Mouse (Mus musculus): ENCODE measurements around the gene Ppm1h. TPM values are rescaled to one million over a fixed set of nuclear protein-coding genes. Genes with fewer than 3 reads are reported as not detected.
A peak's percentile ranks its signal among the peaks of the same experiment; 100 is the strongest.

Ppm1h gene
- polyA plus RNA-seq, 1 experiment from 2014 or later = 5.9 TPM

- H3K4me1 ChIP-seq (ENCODE audit: control insufficient read depth, insufficient read depth, low read length) = peaks cover 12% of the 10 kb centered on the region
- no peak overlapping the region for H3K9ac ChIP-seq (ENCODE audit: low read length)
- H3K4me2 ChIP-seq = no peak overlapping the region
- no peaks in the 10 kb centered on the region for H3K27me3 ChIP-seq (ENCODE audit: control insufficient read depth, insufficient read depth, low read length)
- no peaks in the 10 kb centered on the region for H3K9me3 ChIP-seq (ENCODE audit: control insufficient read depth, low read length)
- H3K4me3 ChIP-seq (ENCODE audit: low read depth, low read length) = no peak overlapping the region
- H3K27ac ChIP-seq (ENCODE audit: low read depth, low read length) = no peak overlapping the region
- no peak for ATAC-seq (ENCODE audit: low FRiP score)
- no peak for DNase-seq (ENCODE audit: low spot score, missing footprints)
- H3K36me3 ChIP-seq (ENCODE audit: control insufficient read depth, insufficient read depth, low read length) = no peaks in the 10 kb centered on the region
- WGBS = 89% methylated on average over 7 of the region's 7 CpGs
Measured at GRCm38 (mm10) chr10:122966421-122966820, 287.9 kb downstream of the Ppm1h start.

- H3K36me3 ChIP-seq (ENCODE audit: control insufficient read depth, insufficient read depth, low read length) = no peaks in the 10 kb centered on the region
- H3K27me3 ChIP-seq (ENCODE audit: control insufficient read depth, insufficient read depth, low read length) = no peaks in the 10 kb centered on the region
- DNase-seq (ENCODE audit: low spot score, missing footprints) (no peak), ATAC-seq (ENCODE audit: low FRiP score) (no peak)
- no peak overlapping the region for H3K9ac ChIP-seq (ENCODE audit: low read length)
- H3K4me2 ChIP-seq = no peak overlapping the region
- H3K4me1 ChIP-seq (ENCODE audit: control insufficient read depth, insufficient read depth, low read length) = no peaks in the 10 kb centered on the region
- 89% methylated on average over 7 of the region's 7 CpGs for WGBS
- H3K4me3 ChIP-seq (ENCODE audit: low read depth, low read length) = no peak overlapping the region
- no peaks in the 10 kb centered on the region for H3K9me3 ChIP-seq (ENCODE audit: control insufficient read depth, low read length)
- no peak overlapping the region for H3K27ac ChIP-seq (ENCODE audit: low read depth, low read length)
Measured at GRCm38 (mm10) chr10:122970188-122970587, 291.6 kb downstream of the Ppm1h start.

GRCm38 (mm10) chr10:122973241-122973640 lies 294.7 kb downstream of the Ppm1h start:
- H3K9me3 ChIP-seq (ENCODE audit: control insufficient read depth, low read length) = no peaks in the 10 kb centered on the region
- H3K27me3 ChIP-seq (ENCODE audit: control insufficient read depth, insufficient read depth, low read length) = no peaks in the 10 kb centered on the region
- no peak for DNase-seq (ENCODE audit: low spot score, missing footprints)
- no peak overlapping the region for H3K27ac ChIP-seq (ENCODE audit: low read depth, low read length)
- ATAC-seq (ENCODE audit: low FRiP score) = no peak
- no peak overlapping the region for H3K4me2 ChIP-seq
- H3K36me3 ChIP-seq (ENCODE audit: control insufficient read depth, insufficient read depth, low read length) = 0 out of 2 replicates have a peak, but pooled peaks cover 2% of the 10 kb centered on the region
- no peaks in the 10 kb centered on the region; the same call in 1 of the 2 replicates for H3K4me1 ChIP-seq (ENCODE audit: control insufficient read depth, insufficient read depth, low read length)
- no peak overlapping the region for H3K9ac ChIP-seq (ENCODE audit: low read length)
- H3K4me3 ChIP-seq (ENCODE audit: low read depth, low read length) = no peak overlapping the region

- 89% methylated on average over 9 of the region's 9 CpGs for WGBS
- Histone ChIP-seq H3K9ac (ENCODE audit: low read length) (no peak overlapping the region), H3K9me3 (ENCODE audit: control insufficient read depth, low read length) (no peaks in the 10 kb centered on the region), H3K36me3 (ENCODE audit: control insufficient read depth, insufficient read depth, low read length) (peaks cover 6% of the 10 kb centered on the region; the same call in 1 of the 2 replicates), H3K27ac (ENCODE audit: low read depth, low read length) (no peak overlapping the region), H3K4me2 (no peak overlapping the region), H3K4me1 (ENCODE audit: control insufficient read depth, insufficient read depth, low read length) (no peaks in the 10 kb centered on the region; the same call in 1 of the 2 replicates), H3K27me3 (ENCODE audit: control insufficient read depth, insufficient read depth, low read length) (no peaks in the 10 kb centered on the region), H3K4me3 (ENCODE audit: low read depth, low read length) (no peak overlapping the region)
- DNase-seq (ENCODE audit: low spot score, missing footprints) (no peak), ATAC-seq (ENCODE audit: low FRiP score) (no peak)
Measured at GRCm38 (mm10) chr10:122976038-122976437, 297.5 kb downstream of the Ppm1h start.

- H3K4me3 ChIP-seq (ENCODE audit: low read depth, low read length) = no peak overlapping the region
- H3K27me3 ChIP-seq (ENCODE audit: control insufficient read depth, insufficient read depth, low read length) = no peaks in the 10 kb centered on the region
- ATAC-seq (ENCODE audit: low FRiP score) (peak; percentile 18; the same call in 1 of the 2 replicates), DNase-seq (ENCODE audit: low spot score, missing footprints) (no peak)
- H3K9me3 ChIP-seq (ENCODE audit: control insufficient read depth, low read length) = no peaks in the 10 kb centered on the region
- no peak overlapping the region for H3K9ac ChIP-seq (ENCODE audit: low read length)
- peaks cover 11% of the 10 kb centered on the region for H3K4me1 ChIP-seq (ENCODE audit: control insufficient read depth, insufficient read depth, low read length)
- H3K27ac ChIP-seq (ENCODE audit: low read depth, low read length) = no peak overlapping the region
- peaks cover 6% of the 10 kb centered on the region; the same call in 1 of the 2 replicates for H3K36me3 ChIP-seq (ENCODE audit: control insufficient read depth, insufficient read depth, low read length)
- H3K4me2 ChIP-seq = no peak overlapping the region
Measured at GRCm38 (mm10) chr10:122979356-122979755, 300.8 kb downstream of the Ppm1h start.

GRCm38 (mm10) chr10:122980123-122980522 lies 301.6 kb downstream of the Ppm1h start:
- Histone ChIP-seq H3K9me3 (ENCODE audit: control insufficient read depth, low read length) (no peaks in the 10 kb centered on the region), H3K4me1 (ENCODE audit: control insufficient read depth, insufficient read depth, low read length) (peaks cover 11% of the 10 kb centered on the region), H3K4me2 (no peak overlapping the region), H3K4me3 (ENCODE audit: low read depth, low read length) (no peak overlapping the region), H3K27ac (ENCODE audit: low read depth, low read length) (no peak overlapping the region), H3K36me3 (ENCODE audit: control insufficient read depth, insufficient read depth, low read length) (peaks cover 6% of the 10 kb centered on the region; the same call in 1 of the 2 replicates), H3K9ac (ENCODE audit: low read length) (no peak overlapping the region), H3K27me3 (ENCODE audit: control insufficient read depth, insufficient read depth, low read length) (no peaks in the 10 kb centered on the region)
- 95% methylated on average over 12 of the region's 12 CpGs for WGBS
- ATAC-seq (ENCODE audit: low FRiP score) = no peak
- no peak for DNase-seq (ENCODE audit: low spot score, missing footprints)

GRCm38 (mm10) chr10:122982909-122983578 lies 304.5 kb downstream of the Ppm1h start:
- 85% methylated on average over 11 of the region's 11 CpGs for WGBS
- Histone ChIP-seq H3K36me3 (ENCODE audit: control insufficient read depth, insufficient read depth, low read length) (peaks cover 3% of the 10 kb centered on the region; the same call in 1 of the 2 replicates), H3K4me3 (ENCODE audit: low read depth, low read length) (peak overlapping the region; percentile 89), H3K4me1 (ENCODE audit: control insufficient read depth, insufficient read depth, low read length) (peaks cover 18% of the 10 kb centered on the region), H3K27me3 (ENCODE audit: control insufficient read depth, insufficient read depth, low read length) (no peaks in the 10 kb centered on the region), H3K9me3 (ENCODE audit: control insufficient read depth, low read length) (no peaks in the 10 kb centered on the region), H3K27ac (ENCODE audit: low read depth, low read length) (no peak overlapping the region), H3K9ac (ENCODE audit: low read length) (peak overlapping the region; percentile 28; the same call in 1 of the 2 replicates), H3K4me2 (peak overlapping the region; percentile 68)
- ATAC-seq (ENCODE audit: low FRiP score) (no peak), DNase-seq (ENCODE audit: low spot score, missing footprints) (no peak)

GRCm38 (mm10) chr10:122983579-122984530 lies 305.3 kb downstream of the Ppm1h start:
- 55% methylated on average over 10 of the region's 10 CpGs for WGBS
- ATAC-seq (ENCODE audit: low FRiP score) (no peak), DNase-seq (ENCODE audit: low spot score, missing footprints) (peak; percentile 89)
- Histone ChIP-seq H3K36me3 (ENCODE audit: control insufficient read depth, insufficient read depth, low read length) (peaks cover 3% of the 10 kb centered on the region; the same call in 1 of the 2 replicates), H3K4me1 (ENCODE audit: control insufficient read depth, insufficient read depth, low read length) (peaks cover 18% of the 10 kb centered on the region), H3K27ac (ENCODE audit: low read depth, low read length) (no peak overlapping the region), H3K27me3 (ENCODE audit: control insufficient read depth, insufficient read depth, low read length) (no peaks in the 10 kb centered on the region), H3K9ac (ENCODE audit: low read length) (peak overlapping the region; percentile 100), H3K4me2 (peak overlapping the region; percentile 68), H3K9me3 (ENCODE audit: control insufficient read depth, low read length) (no peaks in the 10 kb centered on the region), H3K4me3 (ENCODE audit: low read depth, low read length) (peak overlapping the region; percentile 89)

All from midbrain, embryonic 11.5 days (tissue).